In the genomic region with DNA sequence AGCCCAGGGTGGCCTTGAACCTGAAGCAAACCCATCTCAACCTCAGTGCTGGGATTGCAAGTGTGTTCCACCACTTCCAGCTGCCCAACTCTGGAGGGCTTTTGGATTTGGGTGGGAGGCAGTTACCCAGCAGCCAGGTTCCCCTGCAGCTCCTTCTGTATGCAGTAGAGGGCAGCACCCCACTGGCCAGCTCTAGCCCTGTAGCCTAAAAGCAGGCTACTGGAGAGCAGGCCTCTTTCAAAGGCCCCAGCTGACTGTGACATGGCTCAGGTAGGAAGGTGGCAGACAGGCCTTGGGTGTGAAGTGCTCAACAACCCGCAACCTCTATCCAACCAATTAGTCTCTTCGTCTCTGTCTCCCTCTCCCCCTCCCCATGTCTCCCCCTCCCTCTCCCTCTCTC, we compare ENCODE assay signal across 9 mouse cellular contexts. TPM values are rescaled to one million over a fixed set of nuclear protein-coding genes. Genes with fewer than 3 reads are reported as not detected.
A peak's percentile ranks its signal among the peaks of the same experiment; 100 is the strongest.
DNase-seq lines count a peak whose midpoint lies in the region; ATAC-seq and TF ChIP-seq lines count a peak whose summit lies in the region.
"Had no signal": no experiment of that assay in that cellular context is flagged by ENCODE, and none has a peak within 500 bp of the region (broad histone marks: within the 10 kb centered on the region; RNA-seq: fewer than 3 reads in every experiment).

No protein-coding gene starts in this region.

- TF ChIP-seq RAD21 in CH12.LX (IDR thresholded peaks at IDR 0.05; ENCODE audit: low read depth, low read length), result peak; percentile 72

- no peak overlapping the region for H3K4me2 ChIP-seq in CH12.LX (ENCODE audit: insufficient read depth, low read depth, poor library complexity, severe bottlenecking)
- no peak overlapping the region for H3K4me2 ChIP-seq in lung, embryonic 14.5 days
- H3K4me2 ChIP-seq: heart, embryonic 13.5 days had no signal

- no peaks in the 10 kb centered on the region for H3K9me3 ChIP-seq in CH12.LX (replicated peaks; ENCODE audit: low read length)
- H3K9me3 ChIP-seq in lung, embryonic 14.5 days (ENCODE audit: low read depth, low read length), result no peaks in the 10 kb centered on the region
- H3K9me3 ChIP-seq: heart, embryonic 13.5 days had no signal

- H3K4me3 ChIP-seq in CH12.LX (replicated peaks in 1 of 3; ENCODE audit: low read depth in 2 of 3, low read length in 2 of 3, poor library complexity in 1 of 3), result no peak overlapping the region
- no peak overlapping the region for H3K4me3 ChIP-seq in lung, embryonic 14.5 days (ENCODE audit: low read depth, low read length)
- no peak overlapping the region for H3K4me3 ChIP-seq in olfactory bulb, adult 2 months (ENCODE audit: insufficient read depth, low read depth, low read length)
- no peak overlapping the region for H3K4me3 ChIP-seq in thymus, adult 2 months (ENCODE audit: control insufficient read depth, insufficient read depth, low read length)
- H3K4me3 ChIP-seq: heart, embryonic 13.5 days had no signal

- no peak overlapping the region for H3K9ac ChIP-seq in CH12.LX (ENCODE audit: insufficient read depth, low read depth)
- H3K9ac ChIP-seq in lung, embryonic 14.5 days, result no peak overlapping the region
- H3K9ac ChIP-seq: heart, embryonic 13.5 days had no signal

- DNase-seq in CH12.LX (ENCODE audit: extremely low read depth), result peak; percentile 31
- peak; percentile 66 for DNase-seq in adrenal gland, adult 2 months
- peak; percentile 14 for DNase-seq in heart, postnatal 25 days (ENCODE audit: low spot score)
- peak; percentile 78 to 81 for DNase-seq in kidney, postnatal 4 days
- peak; percentile 74 for DNase-seq in lung, embryonic 14.5 days
- peak; percentile 64 for DNase-seq in thymus, adult 2 months

- H3K36me3 ChIP-seq in CH12.LX (replicated peaks in 1 of 2; ENCODE audit: control insufficient read depth in 1 of 2, insufficient read depth in 1 of 2, low read length in 1 of 2), result peaks cover 38 to 69% of the 10 kb centered on the region in 2 experiments
- peaks cover 47% of the 10 kb centered on the region for H3K36me3 ChIP-seq in lung, embryonic 14.5 days (ENCODE audit: insufficient read depth)
- H3K36me3 ChIP-seq in thymus, adult 2 months (ENCODE audit: control insufficient read depth, insufficient read depth, low read length), result peaks cover 18% of the 10 kb centered on the region

- dilution Hi-C loops in CH12.LX (cut with MboI; ENCODE audit: extremely low pct_ligation_motif_present, extremely low pct_unique_long_range_greater_than_20kb, low sequenced_read_pairs), result no loop called here

- peak; percentile 56 to 76 for TF ChIP-seq CTCF in CH12.LX (conservative IDR thresholded peaks at IDR 0.05 in 1 of 2, IDR thresholded peaks at IDR 0.05 in 1 of 2; ENCODE audit: low read depth in 2 of 2, low read length in 2 of 2)
- TF ChIP-seq CTCF in lung, embryonic 14.5 days (IDR thresholded peaks at IDR 0.05; ENCODE audit: low read depth), result peak; percentile 80
- peak; percentile 72 for TF ChIP-seq CTCF in olfactory bulb, adult 2 months (IDR thresholded peaks at IDR 0.05; ENCODE audit: insufficient read depth, low read depth, low read length)
- peak; percentile 76; the same call in 1 of the 2 replicates for TF ChIP-seq CTCF in thymus, adult 2 months (IDR thresholded peaks at IDR 0.05; ENCODE audit: borderline replicate concordance, control insufficient read depth, extremely low read depth, insufficient read depth, low read length, poor library complexity)

- no peaks in the 10 kb centered on the region for H3K4me1 ChIP-seq in CH12.LX (ENCODE audit: control insufficient read depth in 1 of 2, insufficient read depth in 2 of 2)
- H3K4me1 ChIP-seq in lung, embryonic 14.5 days (ENCODE audit: insufficient read depth), result no peaks in the 10 kb centered on the region
- H3K4me1 ChIP-seq in olfactory bulb, adult 2 months (ENCODE audit: control insufficient read depth, insufficient read depth, low read length), result no peaks in the 10 kb centered on the region
- H3K4me1 ChIP-seq in thymus, adult 2 months (replicated peaks; ENCODE audit: control insufficient read depth, insufficient read depth, low read length), result no peaks in the 10 kb centered on the region
- H3K4me1 ChIP-seq: heart, embryonic 13.5 days had no signal

- H3K27ac ChIP-seq in CH12.LX (ENCODE audit: insufficient read depth, low read depth), result no peak overlapping the region
- no peak overlapping the region for H3K27ac ChIP-seq in lung, embryonic 14.5 days (ENCODE audit: low read depth)
- H3K27ac ChIP-seq in olfactory bulb, adult 2 months (ENCODE audit: insufficient read depth, low read depth, low read length), result no peak overlapping the region
- no peak overlapping the region for H3K27ac ChIP-seq in thymus, adult 2 months (ENCODE audit: control insufficient read depth, insufficient read depth, low read length)
- H3K27ac ChIP-seq: heart, embryonic 13.5 days had no signal

- in situ Hi-C loops in CH12.LX (cut with MboI; ENCODE audit: low pct_ligation_motif_present, low pct_unique_long_range_greater_than_20kb, low sequenced_read_pairs), result no loop called here

- no peaks in the 10 kb centered on the region for H3K79me2 ChIP-seq in CH12.LX (replicated peaks; ENCODE audit: control insufficient read depth, extremely low read depth, insufficient read depth, poor library complexity, severe bottlenecking)

- H3K27me3 ChIP-seq in CH12.LX (replicated peaks), result no peaks in the 10 kb centered on the region
- H3K27me3 ChIP-seq in lung, embryonic 14.5 days (ENCODE audit: insufficient read depth, low read length), result no peaks in the 10 kb centered on the region
- H3K27me3 ChIP-seq in thymus, adult 2 months (ENCODE audit: control insufficient read depth, insufficient read depth, low read length), result no peaks in the 10 kb centered on the region
- H3K27me3 ChIP-seq: heart, embryonic 13.5 days had no signal

- no peak for TF ChIP-seq POLR2A in CH12.LX (IDR thresholded peaks at IDR 0.05; ENCODE audit: low read depth, low read length)
- no peak for TF ChIP-seq POLR2A in olfactory bulb, adult 2 months (IDR thresholded peaks at IDR 0.05; ENCODE audit: insufficient read depth, low read depth, low read length)
- TF ChIP-seq POLR2A in thymus, adult 2 months (IDR thresholded peaks at IDR 0.05; ENCODE audit: control insufficient read depth, extremely low read depth, insufficient read depth, low read length, poor library complexity), result no peak

- intact Hi-C loops in heart, postnatal 25 days (cut with DNase I), result loop anchor here (1.0 to 5.0 kb wide), 3 partner anchors 29 to 159 kb away; no protein-coding TSS in a partner anchor

- TF ChIP-seq EP300 in CH12.LX (IDR thresholded peaks at IDR 0.05; ENCODE audit: low read length), result no peak

- ATAC-seq in erythroblast, adult 5-6 weeks (replicated peaks; ENCODE audit: low FRiP score, poor library complexity, severe bottlenecking), result peak; percentile 75
- ATAC-seq in lung, embryonic 14.5 days (ENCODE audit: insufficient read depth), result peak; percentile 77; the same call in 1 of the 2 replicates

- 60% methylated on average over 2 of the region's 2 CpGs for WGBS in lung, embryonic 14.5 days
- 46% methylated on average over 2 of the region's 2 CpGs for WGBS in olfactory bulb, adult 2 months
- WGBS in thymus, adult 2 months, result 91% methylated on average over 2 of the region's 2 CpGs

TF ChIP-seq in CH12.LX, 34 proteins besides CTCF, POLR2A, EP300 and RAD21:
- TF ChIP-seq IRF4 (IDR thresholded peaks at IDR 0.05; ENCODE audit: low read depth, low read length), result 0 out of 2 replicates have a peak, but pooled peaks have one; percentile 8
- no peak for TF ChIP-seq USF1 (IDR thresholded peaks at IDR 0.05; ENCODE audit: low read depth, low read length)
- peak; percentile 72 for TF ChIP-seq SMC3 (IDR thresholded peaks at IDR 0.05; ENCODE audit: low read depth, low read length)

RNA-seq across cellular contexts. Expression of gene Ighmbp2, which starts 9.2 kb away (rescaled TPM):
- 11.0 and 11.2 TPM in 2 replicates for total RNA-seq in CH12.LX (2012; rRNA removed)
- total RNA-seq in CH12.LX (2014; rRNA removed), result 7.1 and 7.6 TPM in 2 replicates
- polyA plus RNA-seq in CH12.LX (2012; ENCODE audit: insufficient read length, low read depth), result 10.1 and 10.3 TPM in 2 replicates
- total RNA-seq in adrenal gland, adult 2 months (2021), result 1 to 10 TPM; 4.9 to 7.1 TPM
- 4.6 and 5.9 TPM in 2 replicates for polyA plus RNA-seq in adrenal gland, adult 2 months (2012; rRNA removed)
- total RNA-seq in erythroblast, adult 5-6 weeks (2015; ENCODE audit: low replicate concordance), result 0.63 TPM in 1 of 2 replicates, not detected in the other
- 0.70 and 2.2 TPM in 2 replicates for total RNA-seq in erythroblast, adult 5-6 weeks (2017; ENCODE audit: low replicate concordance)
- 1 to 10 TPM; 2.4 to 2.8 TPM for total RNA-seq in heart, postnatal 25 days (2021)
- polyA plus RNA-seq in lung, embryonic 14.5 days (2014; fragmentation: Nextera tagmentation; extraction: Ambion mirVana), result 9.7 and 9.8 TPM in 2 replicates
- polyA plus RNA-seq in olfactory bulb, adult 2 months (2012; ENCODE audit: insufficient read depth, insufficient read length, low replicate concordance, missing spikeins), result not detected in 2 replicates
- polyA plus RNA-seq in thymus, adult 2 months (2012; rRNA removed), result 16.9 and 17.8 TPM in 2 replicates

RNA-seq across cellular contexts. Expression of gene Mrpl21, which starts 9.3 kb away (rescaled TPM):
- total RNA-seq in CH12.LX (2012; rRNA removed), result 86.0 and 114 TPM in 2 replicates
- 129 and 145 TPM in 2 replicates for total RNA-seq in CH12.LX (2014; rRNA removed)
- 116 and 121 TPM in 2 replicates for polyA plus RNA-seq in CH12.LX (2012; ENCODE audit: insufficient read length, low read depth)
- 10 to 100 TPM; 70.0 to 74.6 TPM for total RNA-seq in adrenal gland, adult 2 months (2021)
- 56.4 and 65.9 TPM in 2 replicates for polyA plus RNA-seq in adrenal gland, adult 2 months (2012; rRNA removed)
- total RNA-seq in erythroblast, adult 5-6 weeks (2015; ENCODE audit: low replicate concordance), result 10.0 and 13.1 TPM in 2 replicates
- 7.2 and 18.3 TPM in 2 replicates for total RNA-seq in erythroblast, adult 5-6 weeks (2017; ENCODE audit: low replicate concordance)
- 10 to 100 TPM; 93.9 to 96.1 TPM for total RNA-seq in heart, postnatal 25 days (2021)
- polyA plus RNA-seq in lung, embryonic 14.5 days (2014; fragmentation: Nextera tagmentation; extraction: Ambion mirVana), result 127 and 130 TPM in 2 replicates
- not detected in 2 replicates for polyA plus RNA-seq in olfactory bulb, adult 2 months (2012; ENCODE audit: insufficient read depth, insufficient read length, low replicate concordance, missing spikeins)
- polyA plus RNA-seq in thymus, adult 2 months (2012; rRNA removed), result 57.8 and 58.7 TPM in 2 replicates

RNA-seq across cellular contexts. Expression of gene Cpt1a, which starts 30.1 kb away (rescaled TPM):
- total RNA-seq in CH12.LX (2012; rRNA removed), result 4.5 and 4.6 TPM in 2 replicates
- total RNA-seq in CH12.LX (2014; rRNA removed), result 0.77 and 0.81 TPM in 2 replicates
- 2.3 and 2.6 TPM in 2 replicates for polyA plus RNA-seq in CH12.LX (2012; ENCODE audit: insufficient read length, low read depth)
- total RNA-seq in adrenal gland, adult 2 months (2021), result 100 to 1,000 TPM; 214 to 344 TPM
- 360 and 463 TPM in 2 replicates for polyA plus RNA-seq in adrenal gland, adult 2 months (2012; rRNA removed)
- 11.0 and 15.0 TPM in 2 replicates for total RNA-seq in erythroblast, adult 5-6 weeks (2015; ENCODE audit: low replicate concordance)
- 11.4 and 19.5 TPM in 2 replicates for total RNA-seq in erythroblast, adult 5-6 weeks (2017; ENCODE audit: low replicate concordance)
- total RNA-seq in heart, postnatal 25 days (2021), result 10 to 100 TPM; 60.2 to 60.5 TPM
- polyA plus RNA-seq in lung, embryonic 14.5 days (2014; fragmentation: Nextera tagmentation; extraction: Ambion mirVana), result 18.9 and 19.7 TPM in 2 replicates
- not detected in 2 replicates for polyA plus RNA-seq in olfactory bulb, adult 2 months (2012; ENCODE audit: insufficient read depth, insufficient read length, low replicate concordance, missing spikeins)
- polyA plus RNA-seq in thymus, adult 2 months (2012; rRNA removed), result 69.6 and 75.7 TPM in 2 replicates

Comparison
In these comparisons a context has a peak if more than half of its experiments do, and no peak if none do; other contexts are left out.
1. DNase-seq: peak in every context shown above with its lines; median percentile 80 in kidney, postnatal 4 days; 74 in lung, embryonic 14.5 days; 66 in adrenal gland, adult 2 months; 64 in thymus, adult 2 months; 31 in CH12.LX; 14 in heart, postnatal 25 days.